Mouse (Mus musculus) hindbrain, embryonic 15.5 days (tissue): Measurements from ENCODE around the gene Ifitm1. TPM values are rescaled to one million over a fixed set of nuclear protein-coding genes. Genes with fewer than 3 reads are reported as not detected.
A peak's percentile ranks its signal among the peaks of the same experiment; 100 is the strongest.

Experiments used
- ATAC-seq: fragments of 200-750 bp; cut with Nextera tagmentation; 2 replicates; pipeline ENCODE4 v1.8.0; 2017; ENCODE audit warnings: low read depth, moderate number of reproducible peaks, moderate TSS enrichment; ENCODE audit not compliant: low FRiP score
- H3K27ac ChIP-seq: fragments of 300-500 bp; sonication (generic); replicated peaks from 2 replicates; pipeline ENCODE4 v1.5.1; 2015; ENCODE audit warnings: mild to moderate bottlenecking, inconsistent platforms
- H3K27me3 ChIP-seq: fragments of 300-500 bp; sonication (generic); 2 replicates; pipeline ENCODE4 v1.6.1; 2015; ENCODE audit warnings: control low read depth, inconsistent platforms
- H3K36me3 ChIP-seq: fragments of 300-500 bp; sonication (generic); 2 replicates; pipeline ENCODE4 v1.6.1; 2015; ENCODE audit warnings: control low read depth, inconsistent platforms
- H3K4me1 ChIP-seq: fragments of 300-500 bp; sonication (generic); replicated peaks from 2 replicates; pipeline ENCODE4 v1.6.1; 2015; ENCODE audit warnings: control low read depth, inconsistent platforms
- H3K4me2 ChIP-seq: fragments of 300-500 bp; sonication (generic); 2 replicates; pipeline ENCODE4 v1.6.1; 2015; ENCODE audit warnings: moderate library complexity, mild to moderate bottlenecking, inconsistent platforms
- H3K4me3 ChIP-seq: fragments of 300-500 bp; sonication (generic); 2 replicates; pipeline ENCODE4 v1.5.1; 2015; ENCODE audit warnings: mild to moderate bottlenecking, inconsistent platforms
- H3K9ac ChIP-seq: fragments of 300-500 bp; sonication (generic); 2 replicates; pipeline ENCODE4 v1.6.1; 2015; ENCODE audit warnings: inconsistent platforms
- H3K9me3 ChIP-seq: fragments of 300-500 bp; sonication (generic); 2 replicates; pipeline ENCODE4 v1.6.1; 2016; ENCODE audit warnings: control low read depth, inconsistent platforms
- WGBS: fragments of 180-500 bp; shearing (Covaris S2); methylation state at CpG from one replicate; pipeline ENCODE4 v1.1.7; 2015; 5-methylcytosine and 5-hydroxymethylcytosine counted together
- polyA plus RNA-seq: library from polyadenylated mRNA; unstranded; fragments of >200 nt; fragmentation: Nextera tagmentation; extraction: Ambion mirVana; gene quantifications from 2 replicates; pipeline ENCODE4 v1.2.1, GENCODE M21; 2015

Gene Ifitm1
- polyA plus RNA-seq, 1 experiment from 2014 or later, result 16.6 TPM

- Histone ChIP-seq H3K27me3 (no peaks in the 10 kb centered on the region), H3K4me1 (peaks cover 19% of the 10 kb centered on the region; the same call in 1 of the 2 replicates), H3K27ac (no peak overlapping the region), H3K9me3 (no peaks in the 10 kb centered on the region), H3K4me3 (no peak overlapping the region), H3K4me2 (no peak overlapping the region), H3K9ac (no peak overlapping the region), H3K36me3 (no peaks in the 10 kb centered on the region)
- 90% methylated on average over 11 of the region's 11 CpGs for WGBS
- ATAC-seq, result no peak
Observed at GRCm38 (mm10) chr7:140953133-140953532, 13.9 kb upstream of the Ifitm1 start.

- Histone ChIP-seq H3K9ac (no peak overlapping the region), H3K36me3 (no peaks in the 10 kb centered on the region), H3K4me1 (peaks cover 19% of the 10 kb centered on the region; the same call in 1 of the 2 replicates), H3K27ac (no peak overlapping the region), H3K27me3 (no peaks in the 10 kb centered on the region), H3K4me3 (peak overlapping the region; percentile 29; the same call in 1 of the 2 replicates), H3K4me2 (peak overlapping the region; percentile 62), H3K9me3 (no peaks in the 10 kb centered on the region)
- no peak for ATAC-seq
- WGBS, result 71% methylated on average over 15 of the region's 15 CpGs
Observed at GRCm38 (mm10) chr7:140953800-140954732, 13.0 kb upstream of the Ifitm1 start.

- WGBS, result 22% methylated on average over 9 of the region's 9 CpGs
- Histone ChIP-seq H3K9ac (no peak overlapping the region), H3K4me2 (peak overlapping the region; percentile 62), H3K4me3 (peak overlapping the region; percentile 29), H3K9me3 (no peaks in the 10 kb centered on the region), H3K27me3 (no peaks in the 10 kb centered on the region), H3K4me1 (peaks cover 19% of the 10 kb centered on the region; the same call in 1 of the 2 replicates), H3K27ac (no peak overlapping the region), H3K36me3 (no peaks in the 10 kb centered on the region)
- no peak for ATAC-seq
Observed at GRCm38 (mm10) chr7:140954733-140955071, 12.3 kb upstream of the Ifitm1 start.

- Histone ChIP-seq H3K9ac (peak overlapping the region; percentile 34), H3K4me3 (peak overlapping the region; percentile 29), H3K4me2 (peak overlapping the region; percentile 62), H3K36me3 (no peaks in the 10 kb centered on the region), H3K27ac (0 out of 2 replicates have a peak overlapping the region, but pooled peaks have one; percentile 15), H3K27me3 (no peaks in the 10 kb centered on the region), H3K9me3 (no peaks in the 10 kb centered on the region), H3K4me1 (peaks cover 19% of the 10 kb centered on the region; the same call in 1 of the 2 replicates)
- ATAC-seq, result peak; percentile 49
- WGBS, result 12% methylated on average over 17 of the region's 17 CpGs
Observed at GRCm38 (mm10) chr7:140955342-140955741, 11.7 kb upstream of the Ifitm1 start.

GRCm38 (mm10) chr7:140955758-140956555 is 11.1 kb upstream of the Ifitm1 start, which contains the start of the genes Gm45717 and Ifitm2:
Gene Gm45717 (minus strand): TSS chr7:140955937.
Gene Ifitm2 (minus strand): TSS chr7:140955987.
- Histone ChIP-seq H3K27me3 (no peaks in the 10 kb centered on the region), H3K9ac (peak within 1 kb of the TSS; percentile 34), H3K4me1 (peaks cover 15% of the 10 kb centered on the region; the same call in 1 of the 2 replicates), H3K27ac (0 out of 2 replicates have a peak within 1 kb of the TSS, but pooled peaks have one; percentile 15), H3K4me3 (peak within 1 kb of the TSS; percentile 29), H3K9me3 (no peaks in the 10 kb centered on the region), H3K4me2 (peak within 1 kb of the TSS; percentile 62), H3K36me3 (no peaks in the 10 kb centered on the region)
- ATAC-seq, result 0 out of 2 replicates have a peak, but pooled peaks have one; percentile 57
- WGBS, result 25% methylated on average over 11 of the region's 11 CpGs

- Histone ChIP-seq H3K4me3 (no peak overlapping the region), H3K9me3 (no peaks in the 10 kb centered on the region), H3K36me3 (no peaks in the 10 kb centered on the region), H3K27me3 (no peaks in the 10 kb centered on the region), H3K4me2 (no peak overlapping the region), H3K27ac (no peak overlapping the region), H3K9ac (no peak overlapping the region), H3K4me1 (0 out of 2 replicates have a peak, but pooled peaks cover 12% of the 10 kb centered on the region)
- no peak for ATAC-seq
- 61% methylated on average over 6 of the region's 6 CpGs for WGBS
Observed at GRCm38 (mm10) chr7:140956556-140956869, 10.5 kb upstream of the Ifitm1 start.

- Histone ChIP-seq H3K4me3 (no peak overlapping the region), H3K9ac (no peak overlapping the region), H3K4me2 (no peak overlapping the region), H3K36me3 (no peaks in the 10 kb centered on the region), H3K27me3 (no peaks in the 10 kb centered on the region), H3K4me1 (0 out of 2 replicates have a peak, but pooled peaks cover 9% of the 10 kb centered on the region), H3K9me3 (no peaks in the 10 kb centered on the region), H3K27ac (no peak overlapping the region)
- 4% methylated on average over 9 of the region's 9 CpGs for WGBS
- no peak for ATAC-seq
Observed at GRCm38 (mm10) chr7:140959181-140959901, 7.7 kb upstream of the Ifitm1 start.

- no peak overlapping the region for H3K9ac ChIP-seq
Observed at GRCm38 (mm10) chr7:140960026-140960425, 7.0 kb upstream of the Ifitm1 start.

GRCm38 (mm10) chr7:140961416-140961815 is 5.6 kb upstream of the Ifitm1 start:
- H3K9ac ChIP-seq, result no peak overlapping the region
- no peaks in the 10 kb centered on the region for H3K36me3 ChIP-seq
- no peaks in the 10 kb centered on the region for H3K9me3 ChIP-seq
- no peak overlapping the region for H3K27ac ChIP-seq
- H3K4me1 ChIP-seq, result no peaks in the 10 kb centered on the region
- no peak for ATAC-seq
- no peak overlapping the region for H3K4me3 ChIP-seq
- WGBS, result 58% methylated on average over 2 of the region's 2 CpGs
- no peak overlapping the region for H3K4me2 ChIP-seq
- no peaks in the 10 kb centered on the region for H3K27me3 ChIP-seq

More at GRCm38 (mm10) chr7:140960026-140960425, 7.0 kb upstream of the Ifitm1 start:
- Histone ChIP-seq H3K27me3 (no peaks in the 10 kb centered on the region), H3K4me3 (no peak overlapping the region), H3K9me3 (no peaks in the 10 kb centered on the region), H3K36me3 (no peaks in the 10 kb centered on the region), H3K4me2 (no peak overlapping the region), H3K27ac (no peak overlapping the region), H3K4me1 (0 out of 2 replicates have a peak, but pooled peaks cover 5% of the 10 kb centered on the region)
- ATAC-seq, result no peak
- WGBS, result 50% methylated on average over 5 of the region's 5 CpGs

- 64% methylated on average over 2 of the region's 2 CpGs for WGBS
- Histone ChIP-seq H3K4me1 (no peaks in the 10 kb centered on the region), H3K27ac (no peak overlapping the region), H3K4me2 (no peak overlapping the region), H3K36me3 (no peaks in the 10 kb centered on the region), H3K9ac (no peak overlapping the region), H3K27me3 (no peaks in the 10 kb centered on the region), H3K9me3 (no peaks in the 10 kb centered on the region), H3K4me3 (no peak overlapping the region)
- no peak for ATAC-seq
Observed at GRCm38 (mm10) chr7:140962733-140963132, 4.3 kb upstream of the Ifitm1 start.

GRCm38 (mm10) chr7:140967862-140968591 is 1.0 kb downstream of the Ifitm1 start:
- no peak overlapping the region for H3K9ac ChIP-seq
- no peak overlapping the region for H3K4me3 ChIP-seq
- no peak overlapping the region for H3K4me2 ChIP-seq
- 14% methylated on average over 14 of the region's 14 CpGs for WGBS
- no peaks in the 10 kb centered on the region for H3K36me3 ChIP-seq
- no peaks in the 10 kb centered on the region for H3K27me3 ChIP-seq
- no peak for ATAC-seq
- no peak overlapping the region for H3K27ac ChIP-seq
- H3K9me3 ChIP-seq, result no peaks in the 10 kb centered on the region
- H3K4me1 ChIP-seq, result no peaks in the 10 kb centered on the region
